Mouse (Mus musculus): ENCODE measurements around the gene Tcf12. TPM values are rescaled to one million over a fixed set of nuclear protein-coding genes. Genes with fewer than 3 reads are reported as not detected.
A peak's percentile ranks its signal among the peaks of the same experiment; 100 is the strongest.

Tcf12 gene
- polyA plus RNA-seq, 1 experiment from 2014 or later = 8.3 TPM

- Histone ChIP-seq H3K27me3 (ENCODE audit: insufficient read depth, low read length) (no peaks in the 10 kb centered on the region), H3K27ac (ENCODE audit: low read depth) (no peak overlapping the region), H3K9ac (replicated peaks) (no peak overlapping the region), H3K4me1 (ENCODE audit: insufficient read depth) (no peaks in the 10 kb centered on the region), H3K36me3 (replicated peaks; ENCODE audit: insufficient read depth, low read length) (no peaks in the 10 kb centered on the region), H3K9me3 (ENCODE audit: low read length) (no peaks in the 10 kb centered on the region), H3K4me3 (ENCODE audit: low read depth, low read length) (no peak overlapping the region), H3K4me2 (ENCODE audit: low read depth, low read length) (no peak overlapping the region)
- DNase-seq = no peak
- TF ChIP-seq CTCF (IDR thresholded peaks at IDR 0.05; ENCODE audit: low read depth) (no peak), EP300 (IDR thresholded peaks at IDR 0.05; ENCODE audit: low read depth) (no peak)
- 69% methylated on average over 3 of the region's 3 CpGs for WGBS (ENCODE audit: insufficient replicate concordance)
- ATAC-seq = no peak
These were observed 298.1 kb downstream of the Tcf12 start for GRCm38 (mm10) chr9:71813565-71813964.

GRCm38 (mm10) chr9:71812914-71813313 is 298.8 kb downstream of the Tcf12 start:
- ATAC-seq (no peak), DNase-seq (no peak)
- TF ChIP-seq CTCF (IDR thresholded peaks at IDR 0.05; ENCODE audit: low read depth) = no peak
- TF ChIP-seq EP300 (IDR thresholded peaks at IDR 0.05; ENCODE audit: low read depth) = no peak
- no peak overlapping the region for H3K9ac ChIP-seq (replicated peaks)
- no peaks in the 10 kb centered on the region for H3K36me3 ChIP-seq (replicated peaks; ENCODE audit: insufficient read depth, low read length)
- WGBS (ENCODE audit: insufficient replicate concordance) = 66% methylated on average over 4 of the region's 4 CpGs
- H3K27me3 ChIP-seq (ENCODE audit: insufficient read depth, low read length) = no peaks in the 10 kb centered on the region
- no peak overlapping the region for H3K4me3 ChIP-seq (ENCODE audit: low read depth, low read length)
- H3K4me2 ChIP-seq (ENCODE audit: low read depth, low read length) = no peak overlapping the region
- H3K27ac ChIP-seq (ENCODE audit: low read depth) = no peak overlapping the region
- no peaks in the 10 kb centered on the region for H3K9me3 ChIP-seq (ENCODE audit: low read length)
- H3K4me1 ChIP-seq (ENCODE audit: insufficient read depth) = no peaks in the 10 kb centered on the region

- no peak for ATAC-seq
- 25% methylated on average over 4 of the region's 4 CpGs for WGBS (ENCODE audit: insufficient replicate concordance)
These were observed 299.3 kb downstream of the Tcf12 start for GRCm38 (mm10) chr9:71812402-71812801.

GRCm38 (mm10) chr9:71811404-71811803 is 300.3 kb downstream of the Tcf12 start:
- TF ChIP-seq CTCF (IDR thresholded peaks at IDR 0.05; ENCODE audit: low read depth) (no peak), EP300 (IDR thresholded peaks at IDR 0.05; ENCODE audit: low read depth) (no peak)
- H3K36me3 ChIP-seq (replicated peaks; ENCODE audit: insufficient read depth, low read length) = no peaks in the 10 kb centered on the region
- H3K27me3 ChIP-seq (ENCODE audit: insufficient read depth, low read length) = no peaks in the 10 kb centered on the region
- ATAC-seq (no peak), DNase-seq (no peak)
- H3K4me2 ChIP-seq (ENCODE audit: low read depth, low read length) = no peak overlapping the region
- no peak overlapping the region for H3K27ac ChIP-seq (ENCODE audit: low read depth)
- H3K4me1 ChIP-seq (ENCODE audit: insufficient read depth) = no peaks in the 10 kb centered on the region
- no peak overlapping the region for H3K4me3 ChIP-seq (ENCODE audit: low read depth, low read length)
- H3K9me3 ChIP-seq (ENCODE audit: low read length) = no peaks in the 10 kb centered on the region
- WGBS (ENCODE audit: insufficient replicate concordance) = 73% methylated on average over 5 of the region's 5 CpGs
- H3K9ac ChIP-seq (replicated peaks) = no peak overlapping the region

More at GRCm38 (mm10) chr9:71812402-71812801, 299.3 kb downstream of the Tcf12 start:
- H3K27me3 ChIP-seq (ENCODE audit: insufficient read depth, low read length) = no peaks in the 10 kb centered on the region
- no peak overlapping the region for H3K4me3 ChIP-seq (ENCODE audit: low read depth, low read length)
- H3K36me3 ChIP-seq (replicated peaks; ENCODE audit: insufficient read depth, low read length) = no peaks in the 10 kb centered on the region
- no peaks in the 10 kb centered on the region for H3K4me1 ChIP-seq (ENCODE audit: insufficient read depth)
- no peak for DNase-seq
- H3K9ac ChIP-seq (replicated peaks) = no peak overlapping the region
- no peaks in the 10 kb centered on the region for H3K9me3 ChIP-seq (ENCODE audit: low read length)
- no peak overlapping the region for H3K27ac ChIP-seq (ENCODE audit: low read depth)
- no peak overlapping the region for H3K4me2 ChIP-seq (ENCODE audit: low read depth, low read length)
- TF ChIP-seq CTCF (IDR thresholded peaks at IDR 0.05; ENCODE audit: low read depth) (0 out of 2 replicates have a peak, but pooled peaks have one; percentile 37), EP300 (IDR thresholded peaks at IDR 0.05; ENCODE audit: low read depth) (no peak)

GRCm38 (mm10) chr9:71810723-71811122 is 300.9 kb downstream of the Tcf12 start:
- Histone ChIP-seq H3K36me3 (replicated peaks; ENCODE audit: insufficient read depth, low read length) (no peaks in the 10 kb centered on the region), H3K9me3 (ENCODE audit: low read length) (no peaks in the 10 kb centered on the region), H3K4me3 (ENCODE audit: low read depth, low read length) (no peak overlapping the region), H3K4me1 (ENCODE audit: insufficient read depth) (no peaks in the 10 kb centered on the region), H3K4me2 (ENCODE audit: low read depth, low read length) (no peak overlapping the region), H3K9ac (replicated peaks) (no peak overlapping the region), H3K27me3 (ENCODE audit: insufficient read depth, low read length) (no peaks in the 10 kb centered on the region), H3K27ac (ENCODE audit: low read depth) (no peak overlapping the region)
- 69% methylated on average over 2 of the region's 2 CpGs for WGBS (ENCODE audit: insufficient replicate concordance)
- DNase-seq (no peak), ATAC-seq (no peak)
- TF ChIP-seq CTCF (IDR thresholded peaks at IDR 0.05; ENCODE audit: low read depth) (no peak), EP300 (IDR thresholded peaks at IDR 0.05; ENCODE audit: low read depth) (no peak)

GRCm38 (mm10) chr9:71808640-71809254 is 302.9 kb downstream of the Tcf12 start:
- DNase-seq = no peak
- TF ChIP-seq EP300 (IDR thresholded peaks at IDR 0.05; ENCODE audit: low read depth) = no peak
- peak; percentile 59 for TF ChIP-seq CTCF (IDR thresholded peaks at IDR 0.05; ENCODE audit: low read depth)
- H3K4me1 ChIP-seq (ENCODE audit: insufficient read depth) = no peaks in the 10 kb centered on the region

More at GRCm38 (mm10) chr9:71808640-71809254, 302.9 kb downstream of the Tcf12 start:
- no peak for ATAC-seq
- no peak overlapping the region for H3K4me3 ChIP-seq (ENCODE audit: low read depth, low read length)
- WGBS (ENCODE audit: insufficient replicate concordance) = 41% methylated on average over 11 of the region's 11 CpGs
- peak overlapping the region; percentile 48 for H3K4me2 ChIP-seq (ENCODE audit: low read depth, low read length)
- no peaks in the 10 kb centered on the region for H3K27me3 ChIP-seq (ENCODE audit: insufficient read depth, low read length)
- no peak overlapping the region for H3K27ac ChIP-seq (ENCODE audit: low read depth)
- no peaks in the 10 kb centered on the region for H3K36me3 ChIP-seq (replicated peaks; ENCODE audit: insufficient read depth, low read length)
- H3K9ac ChIP-seq (replicated peaks) = no peak overlapping the region
- H3K9me3 ChIP-seq (ENCODE audit: low read length) = no peaks in the 10 kb centered on the region
